Mouse (Mus musculus): ENCODE results near the gene Zfp358. TPM values are rescaled to one million over a fixed set of nuclear protein-coding genes. Genes with fewer than 3 reads are reported as not detected.

Zfp358 gene
- 10 to 100 TPM; 30.8 to 39.3 TPM for total RNA-seq (2021)
- long read RNA-seq, experiment 1, transcript Zfp358-201 (2 exons, 1,999 nt) = major isoform, 33 of 38 reads
- long read RNA-seq, experiment 1, transcript Zfp358-203 (1 exons, 2,200 nt) = minor isoform, 5 of 38 reads
- long read RNA-seq, experiment 1, partial matches to known transcripts = 0 of 38 reads
- long read RNA-seq, experiment 1, other reads (novel, unspliced or antisense) = 0 of 38 reads
- long read RNA-seq, experiment 2, transcript Zfp358-201 (2 exons, 1,999 nt) = major isoform, 29 of 33 reads
- long read RNA-seq, experiment 2, partial matches to known transcripts = 0 of 33 reads
- long read RNA-seq, experiment 2, other reads (novel, unspliced or antisense) = 0 of 33 reads

DNA sequence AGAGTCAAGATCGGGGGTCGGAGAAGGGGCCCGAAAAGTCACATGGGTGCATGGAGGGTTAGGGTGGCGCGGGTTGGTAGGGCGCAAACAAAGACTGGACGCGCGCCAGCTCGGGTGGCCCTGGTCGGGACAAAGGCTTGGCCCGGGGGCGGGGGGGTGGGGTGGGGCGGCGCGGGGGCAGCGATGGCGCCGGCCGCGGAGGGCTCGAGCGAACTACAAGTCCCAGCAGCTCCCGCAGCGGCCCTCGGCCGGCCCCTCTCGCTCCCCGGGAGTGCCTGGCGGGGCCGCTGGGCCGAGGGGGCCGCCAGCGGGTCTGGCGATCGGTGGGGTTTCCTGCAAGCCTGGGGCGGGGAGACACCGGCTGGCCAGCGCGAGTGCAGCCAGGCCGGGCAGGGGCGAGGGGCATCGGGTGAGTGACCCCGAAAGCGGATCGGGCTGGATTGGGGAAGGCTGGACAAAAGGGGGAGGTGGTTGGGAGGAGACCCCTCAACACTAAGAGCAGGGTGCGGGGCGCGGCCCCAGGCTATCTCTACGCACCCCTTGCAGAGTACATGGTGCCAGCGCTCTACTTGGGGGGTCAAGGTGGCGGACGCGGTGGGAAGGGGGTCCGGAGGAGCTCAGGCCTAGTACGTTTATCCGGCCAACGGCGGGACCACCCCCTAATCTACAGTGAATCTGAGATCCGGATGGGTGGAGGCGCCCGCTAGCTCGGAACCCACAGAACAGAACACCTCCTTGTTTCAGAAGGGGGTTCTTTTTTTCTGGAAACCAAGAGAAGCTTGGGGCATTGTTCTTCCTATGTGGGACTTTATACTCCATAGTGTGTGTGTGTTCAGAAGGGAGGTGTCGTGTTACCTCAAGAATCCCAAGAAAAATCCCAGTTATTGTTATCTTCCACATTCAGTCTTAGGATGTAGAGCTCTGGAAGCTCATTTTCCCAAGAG lies at the start of gene Zfp358:
TSS of gene Zfp358 (plus strand) at position 238 of the 944 bp plus-strand sequence.
- peak; percentile 90 for DNase-seq
- peak within 1 kb of the TSS; percentile 96 for H3K27ac ChIP-seq
- H3K4me3 ChIP-seq = peak within 1 kb of the TSS; percentile 99
- no peak for TF ChIP-seq CTCF (IDR thresholded peaks at IDR 0.05)
- intact Hi-C loops (cut with DNase I) = no loop called here

DNA sequence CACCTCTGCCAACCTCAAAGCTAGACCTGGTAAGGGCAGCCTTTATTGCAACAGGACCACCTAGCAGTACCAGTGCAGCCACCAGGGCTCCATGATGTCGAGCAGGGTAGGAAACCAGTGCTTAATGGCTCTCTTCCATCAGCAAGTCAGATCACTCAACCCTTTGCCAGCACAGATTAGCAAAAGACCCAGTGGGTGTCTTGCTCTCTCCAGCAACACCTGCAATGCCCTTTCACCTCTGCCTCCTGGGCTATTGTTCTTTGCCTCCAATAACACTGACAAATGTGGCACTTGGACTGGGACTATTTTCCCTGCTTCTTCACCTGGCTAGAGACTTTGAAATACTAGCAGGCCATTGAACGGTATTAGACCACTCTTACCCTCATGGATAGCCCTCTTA lies 43.7 kb upstream of the Zfp358 start:
- intact Hi-C loops (cut with DNase I) = no loop called here
- no peak overlapping the region for H3K4me3 ChIP-seq
- no peak for TF ChIP-seq CTCF (IDR thresholded peaks at IDR 0.05)
- DNase-seq = no peak
- no peak overlapping the region for H3K27ac ChIP-seq

DNA sequence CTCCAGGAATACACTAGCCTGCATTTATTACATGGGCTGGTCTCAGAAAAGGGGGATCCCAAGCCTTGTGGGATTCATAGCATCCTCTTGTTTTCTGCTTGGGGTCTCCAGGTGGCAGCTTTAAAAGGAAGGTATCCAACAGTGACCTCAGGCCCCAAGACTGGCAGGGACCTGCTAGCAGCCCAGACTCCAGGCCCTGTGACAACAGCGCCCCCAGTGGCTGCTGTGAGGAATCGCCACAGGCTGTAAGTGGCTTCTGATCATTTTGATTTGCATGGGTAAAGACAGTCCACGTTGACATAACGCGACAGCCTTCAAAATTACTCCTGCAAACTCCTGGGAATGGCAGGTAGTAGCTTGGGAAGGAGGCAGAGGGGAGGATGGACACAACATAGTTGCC lies 42.3 kb upstream of the Zfp358 start:
- TF ChIP-seq CTCF (IDR thresholded peaks at IDR 0.05) = peak; percentile 100
- H3K27ac ChIP-seq = no peak overlapping the region
- peak; percentile 67 for DNase-seq
- no peak overlapping the region for H3K4me3 ChIP-seq
- intact Hi-C loops (cut with DNase I) = loop anchor here (1.0 to 5.0 kb wide), 2 partner anchors 58 to 92 kb away; partner anchors contain the start of gene Arhgef18

- intact Hi-C loops (cut with DNase I) = loop anchor here (5.0 kb wide), 1 partner anchor 60 kb away; the partner anchor contains the start of gene Arhgef18
- no peak overlapping the region for H3K27ac ChIP-seq
- TF ChIP-seq CTCF (IDR thresholded peaks at IDR 0.05) = no peak
- H3K4me3 ChIP-seq = no peak overlapping the region
- no peak for DNase-seq
These were observed 40.9 kb upstream of the Zfp358 start for GRCm38 (mm10) chr8:3451992-3452391.

GRCm38 (mm10) chr8:3463248-3463647 lies 29.7 kb upstream of the Zfp358 start:
- no peak for DNase-seq
- H3K27ac ChIP-seq = no peak overlapping the region
- no peak for TF ChIP-seq CTCF (IDR thresholded peaks at IDR 0.05)
- intact Hi-C loops (cut with DNase I) = no loop called here
- no peak overlapping the region for H3K4me3 ChIP-seq

GRCm38 (mm10) chr8:3464309-3464708 lies 28.6 kb upstream of the Zfp358 start:
- no peak overlapping the region for H3K4me3 ChIP-seq
- no peak for DNase-seq
- intact Hi-C loops (cut with DNase I) = no loop called here
- H3K27ac ChIP-seq = no peak overlapping the region
- peak; percentile 49 for TF ChIP-seq CTCF (IDR thresholded peaks at IDR 0.05)

DNA sequence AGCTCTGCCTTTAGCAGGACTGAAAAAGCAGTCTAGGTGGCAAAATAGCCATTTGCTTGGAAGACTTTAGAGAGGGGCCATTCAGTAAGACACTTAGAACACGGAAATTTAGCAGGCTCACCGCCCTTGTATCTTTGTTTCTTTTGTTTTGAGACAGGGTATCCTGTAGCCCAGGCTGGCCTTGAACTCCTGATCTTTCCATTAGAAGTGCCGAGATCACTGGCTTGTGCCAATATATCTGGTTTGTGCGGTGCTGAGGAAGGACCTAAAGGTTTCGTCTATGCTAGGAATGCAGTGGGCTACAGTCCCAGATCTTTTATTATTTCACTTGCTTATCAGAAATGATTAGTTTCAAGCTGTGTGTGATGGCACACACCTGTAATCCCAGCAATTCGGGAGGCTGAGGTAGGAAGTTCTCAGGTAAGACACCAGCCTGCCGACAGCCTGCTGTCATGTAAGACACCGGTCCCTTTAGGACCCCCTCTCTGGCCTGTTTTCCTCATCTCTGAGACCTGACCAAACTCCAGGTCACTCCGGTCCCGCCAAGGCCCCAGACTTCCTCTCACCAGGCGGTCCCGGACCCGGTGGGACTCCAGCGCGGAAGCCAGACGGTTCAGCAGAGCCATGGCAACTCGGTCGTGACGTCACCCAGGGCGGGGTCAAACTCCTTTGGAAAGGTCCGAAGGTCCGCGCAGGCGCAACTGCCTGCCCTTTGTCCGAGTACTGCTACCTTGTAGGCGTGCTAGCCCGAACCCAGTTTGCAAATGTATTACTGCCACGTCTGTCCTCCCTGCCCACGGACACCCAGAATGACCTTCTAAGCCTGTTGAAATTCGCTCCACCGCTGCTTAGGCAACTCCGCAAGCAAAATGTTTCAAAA lies 25.7 kb upstream of the Zfp358 start, which contains the start of gene Pex11g:
TSS of gene Pex11g (minus strand) at position 675 of the 880 bp plus-strand sequence.
- Histone ChIP-seq H3K27ac (peak within 1 kb of the TSS; percentile 88), H3K4me3 (peak within 1 kb of the TSS; percentile 71)
- peak; percentile 99 for DNase-seq
- TF ChIP-seq CTCF (IDR thresholded peaks at IDR 0.05) = no peak
- intact Hi-C loops (cut with DNase I) = no loop called here

- TF ChIP-seq CTCF (IDR thresholded peaks at IDR 0.05) = no peak
- intact Hi-C loops (cut with DNase I) = no loop called here
These were observed 24.9 kb upstream of the Zfp358 start for GRCm38 (mm10) chr8:3467886-3468545.

GRCm38 (mm10) chr8:3468838-3469237 lies 24.1 kb upstream of the Zfp358 start:
- TF ChIP-seq CTCF (IDR thresholded peaks at IDR 0.05) = peak; percentile 15; the same call in 1 of the 2 replicates
- intact Hi-C loops (cut with DNase I) = no loop called here
- H3K4me3 ChIP-seq = no peak overlapping the region

More at GRCm38 (mm10) chr8:3467886-3468545, 24.9 kb upstream of the Zfp358 start:
- H3K27ac ChIP-seq = peak overlapping the region; percentile 88
- peak overlapping the region; percentile 71 for H3K4me3 ChIP-seq
- DNase-seq = no peak

GRCm38 (mm10) chr8:3470562-3470961 lies 22.4 kb upstream of the Zfp358 start, which contains the start of gene Tex45:
TSS of gene Tex45 (plus strand) at chr8:3470862.
- Histone ChIP-seq H3K27ac (no peak within 1 kb of the TSS), H3K4me3 (no peak within 1 kb of the TSS)
- intact Hi-C loops (cut with DNase I) = no loop called here
- no peak for DNase-seq
- TF ChIP-seq CTCF (IDR thresholded peaks at IDR 0.05) = no peak

More at GRCm38 (mm10) chr8:3468838-3469237, 24.1 kb upstream of the Zfp358 start:
- H3K27ac ChIP-seq = no peak overlapping the region
- DNase-seq = no peak

GRCm38 (mm10) chr8:3475715-3476429 lies 17.1 kb upstream of the Zfp358 start:
- H3K4me3 ChIP-seq = peak overlapping the region; percentile 33
- intact Hi-C loops (cut with DNase I) = no loop called here
- no peak for TF ChIP-seq CTCF (IDR thresholded peaks at IDR 0.05)
- no peak for DNase-seq
- H3K27ac ChIP-seq = no peak overlapping the region
